Mouse (Mus musculus) c-Kit-negative CD71-positive TER-119-positive erythroid progenitor cells, embryonic 14.5 days (primary cell): ENCODE data around the gene Ppt1.

Source experiments
- DNase-seq: peaks from one replicate; pipeline ENCODE4 v3.0.0-alpha.2; 2013; ENCODE audit warnings: low read depth, low spot score

Gene Ppt1

GRCm38 (mm10) chr4:122905359-122905758 is 69.3 kb downstream of the Ppt1 start:
- no peak for DNase-seq
